Mouse (Mus musculus) embryonic facial prominence, embryonic 10.5 days (tissue): ENCODE measurements around the gene Vezt. TPM values are rescaled to one million over a fixed set of nuclear protein-coding genes. Genes with fewer than 3 reads are reported as not detected.

Source experiments
- DNase-seq: peaks from one replicate; pipeline ENCODE4 v3.0.0-alpha.2; 2017; ENCODE audit warnings: low spot score
- H3K27ac ChIP-seq: fragments of 300-500 bp; sonication (generic); replicated peaks from 2 replicates; pipeline ENCODE4 v1.5.1; 2016; ENCODE audit warnings: mild to moderate bottlenecking
- H3K27me3 ChIP-seq: fragments of 300-500 bp; sonication (generic); replicated peaks from 2 replicates; pipeline ENCODE4 v1.6.1; 2016; ENCODE audit warnings: low read depth, mild to moderate bottlenecking; ENCODE audit not compliant: poor library complexity, severe bottlenecking
- H3K36me3 ChIP-seq: fragments of 300-500 bp; sonication (generic); replicated peaks from 2 replicates; pipeline ENCODE4 v1.6.1; 2016; ENCODE audit warnings: mild to moderate bottlenecking, moderate library complexity
- H3K4me1 ChIP-seq: fragments of 300-500 bp; sonication (generic); 2 replicates; pipeline ENCODE4 v1.6.1; 2016
- H3K4me3 ChIP-seq: fragments of 300-500 bp; sonication (generic); 2 replicates; pipeline ENCODE4 v1.5.1; 2016; ENCODE audit warnings: mild to moderate bottlenecking, moderate library complexity
- H3K9me3 ChIP-seq: fragments of 300-500 bp; sonication (generic); 2 replicates; pipeline ENCODE4 v1.6.1; 2016; ENCODE audit warnings: mild to moderate bottlenecking
- WGBS: fragments of 180-500 bp; shearing (Covaris S2); methylation state at CpG from one replicate; pipeline ENCODE4 v1.1.7; 2016; 5-methylcytosine and 5-hydroxymethylcytosine counted together
- microRNA counts: library from miRNA; unstranded; fragments of <30 nt; microRNA quantifications from one replicate; lab custom pipeline; 2017
- microRNA-seq: library from miRNA; unstranded; fragments of <30 nt; microRNA quantifications from one replicate; pipeline ENCODE4, GENCODE M21; 2017
- polyA plus RNA-seq: library from polyadenylated mRNA; unstranded; fragments of >200 nt; fragmentation: Nextera tagmentation; extraction: Ambion mirVana; gene quantifications from 2 replicates; pipeline ENCODE4 v1.2.1, GENCODE M21; 2016

The Vezt gene
- polyA plus RNA-seq, 1 experiment from 2014 or later, result 24.8 TPM

- H3K9me3 ChIP-seq, result no peaks in the 10 kb centered on the region
- H3K27ac ChIP-seq, result no peak within 1 kb of the TSS
- no peaks in the 10 kb centered on the region for H3K4me1 ChIP-seq
- no peaks in the 10 kb centered on the region for H3K27me3 ChIP-seq
- H3K4me3 ChIP-seq, result no peak within 1 kb of the TSS
- no peak for DNase-seq
- no peaks in the 10 kb centered on the region for H3K36me3 ChIP-seq
- 67% methylated on average over 7 of the region's 7 CpGs for WGBS
Observed at GRCm38 (mm10) chr10:93897043-93897646, 138.5 kb downstream of the Vezt start, which contains the start of gene Metap2. Metap2 (minus strand) TSS chr10:93897093.

DNA sequence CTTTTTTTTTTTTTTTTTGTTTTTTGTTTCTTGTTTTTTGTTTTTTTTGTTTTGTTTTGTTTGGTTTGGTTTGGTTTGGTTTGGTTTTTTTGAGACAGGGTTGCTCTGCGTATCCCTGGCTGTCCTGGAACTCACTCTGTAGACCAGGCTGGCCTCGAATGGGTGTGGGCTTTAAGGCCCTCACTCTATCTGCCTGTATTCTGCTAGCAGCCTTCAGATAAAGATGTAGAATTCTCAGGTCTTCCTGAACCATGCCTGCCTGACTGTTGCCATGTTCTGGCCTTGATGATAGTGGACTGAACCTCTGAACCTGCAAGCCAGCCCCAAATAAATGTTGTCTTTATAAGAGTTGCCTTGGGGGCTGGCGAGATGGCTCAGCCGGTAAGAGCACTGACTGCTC, 143.1 kb downstream of the Vezt start:
- Histone ChIP-seq H3K36me3 (no peaks in the 10 kb centered on the region), H3K27ac (no peak overlapping the region), H3K4me1 (peaks cover 16% of the 10 kb centered on the region), H3K9me3 (no peaks in the 10 kb centered on the region), H3K4me3 (no peak overlapping the region), H3K27me3 (no peaks in the 10 kb centered on the region)
- DNase-seq, result no peak
- WGBS, result 87% methylated on average over 4 of the region's 4 CpGs

DNA sequence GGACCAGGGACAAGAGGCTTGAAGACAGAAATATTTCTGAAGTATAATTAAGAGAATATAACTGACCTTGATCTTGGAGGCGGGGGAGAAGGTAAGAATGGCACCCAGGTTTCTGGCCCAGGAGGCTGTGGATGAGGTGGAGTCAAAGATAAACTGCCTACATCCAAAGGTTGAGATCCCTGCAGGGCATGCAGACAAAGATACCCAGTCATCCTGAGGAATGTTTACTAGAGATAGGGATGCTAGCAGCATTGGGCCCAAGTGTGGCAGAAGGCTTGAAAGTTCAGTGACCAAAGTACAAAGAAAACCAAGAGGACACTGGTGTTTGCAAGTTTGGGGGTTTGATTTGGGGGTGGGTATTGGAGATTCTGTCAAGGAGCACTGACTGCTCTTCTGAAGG, 144.6 kb downstream of the Vezt start:
- DNase-seq, result no peak
- 83% methylated on average over 1 of the region's 1 CpGs for WGBS

DNA sequence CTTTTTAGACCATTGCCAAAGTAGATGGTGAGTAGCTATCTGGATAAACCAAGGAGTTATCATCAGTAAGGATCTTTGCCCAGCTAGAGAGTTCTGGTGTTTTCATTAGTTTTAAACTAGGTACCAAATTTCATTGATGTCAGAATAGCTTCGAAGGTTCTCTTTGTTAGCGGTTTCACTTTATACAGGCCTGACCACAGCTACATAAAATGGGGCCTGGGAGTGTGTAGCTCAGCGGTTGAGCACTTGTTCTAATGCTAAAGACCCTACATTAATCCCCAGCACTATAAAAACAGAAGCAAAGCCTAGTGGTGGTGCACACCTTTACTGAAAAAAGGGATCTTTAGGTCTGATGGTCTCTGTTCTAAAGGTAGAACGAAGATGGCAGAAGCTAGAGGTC, 145.1 kb downstream of the Vezt start:
- Histone ChIP-seq H3K36me3 (peaks cover 16% of the 10 kb centered on the region), H3K9me3 (no peaks in the 10 kb centered on the region), H3K27ac (no peak overlapping the region), H3K4me1 (peaks cover 16% of the 10 kb centered on the region), H3K4me3 (peak overlapping the region; percentile 98), H3K27me3 (no peaks in the 10 kb centered on the region)
- no peak for DNase-seq
- WGBS, result 63% methylated on average over 4 of the region's 4 CpGs

More for the DNA sequence above, 144.6 kb downstream of the Vezt start:
- Histone ChIP-seq H3K27ac (no peak overlapping the region), H3K27me3 (no peaks in the 10 kb centered on the region), H3K4me3 (no peak overlapping the region), H3K9me3 (no peaks in the 10 kb centered on the region), H3K4me1 (peaks cover 16% of the 10 kb centered on the region), H3K36me3 (peaks cover 11% of the 10 kb centered on the region)

DNA sequence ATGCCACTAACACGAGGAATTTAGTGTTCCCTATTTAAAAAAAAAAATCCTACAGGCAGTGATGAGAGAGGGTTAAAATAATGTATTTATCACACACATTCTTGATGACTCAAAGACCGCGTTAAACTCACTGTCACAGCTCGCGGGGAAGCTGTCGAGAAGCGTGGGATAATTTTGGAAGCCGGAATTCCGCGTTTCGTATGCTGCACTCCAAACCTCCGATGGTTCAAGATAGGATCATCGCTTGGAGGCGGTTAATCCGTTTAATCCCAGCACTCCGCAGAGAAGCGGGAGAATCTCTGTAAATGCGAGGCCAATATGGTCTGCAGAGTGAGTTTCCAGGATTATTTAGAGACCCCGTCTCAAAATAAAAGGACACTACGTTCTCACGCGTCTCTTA, 145.6 kb downstream of the Vezt start:
- no peak for DNase-seq
- Histone ChIP-seq H3K36me3 (peaks cover 22% of the 10 kb centered on the region), H3K4me1 (peaks cover 16% of the 10 kb centered on the region), H3K27ac (peak overlapping the region; percentile 95), H3K9me3 (no peaks in the 10 kb centered on the region), H3K27me3 (no peaks in the 10 kb centered on the region), H3K4me3 (peak overlapping the region; percentile 98)
- under 1% methylated on average over 22 of the region's 22 CpGs for WGBS

- peak overlapping the region; percentile 95 for H3K27ac ChIP-seq
- H3K9me3 ChIP-seq, result no peaks in the 10 kb centered on the region
- H3K36me3 ChIP-seq, result peaks cover 26% of the 10 kb centered on the region
- peak; percentile 92 for DNase-seq
- peaks cover 16% of the 10 kb centered on the region for H3K4me1 ChIP-seq
- peak overlapping the region; percentile 98 for H3K4me3 ChIP-seq
- H3K27me3 ChIP-seq, result no peaks in the 10 kb centered on the region
- under 1% methylated on average over 30 of the region's 30 CpGs for WGBS
Observed at GRCm38 (mm10) chr10:93889579-93889950, 146.1 kb downstream of the Vezt start.

MicroRNAs encoded within 50 kb of the gene (microRNA counts, 519-probe panel; counts per million panel counts)
- microRNA mmu-miR-331-3p (lab: Ali Mortazavi, UCI) (4,191 counts per million, percentile 79 among the panel's probes with 10 or more counts), microRNA mmu-miR-331-5p (lab: Ali Mortazavi, UCI) (188 counts per million, percentile 57 among the panel's probes with 10 or more counts)

Small RNA genes within 50 kb of the gene (microRNA-seq; reads per million reads assigned to microRNA genes)
- 156 reads per million, percentile 53 among the genes with 10 or more reads in this experiment for gene Mir331

Other genes starting within 250 kb of the Vezt start
- gene Usp44, start 204.3 kb downstream of the Vezt start, polyA plus RNA-seq, result 6.6 and 7.7 TPM in 2 replicates
- gene Metap2, start 138.7 kb downstream of the Vezt start, polyA plus RNA-seq, result 243 and 251 TPM in 2 replicates
- 4.0 and 4.5 TPM in 2 replicates for gene Fgd6, start 184 bp upstream of the Vezt start, polyA plus RNA-seq
- gene Nr2c1, start 112.2 kb upstream of the Vezt start, polyA plus RNA-seq, result 12.1 and 12.8 TPM in 2 replicates
- gene Ndufa12, start 162.9 kb upstream of the Vezt start, polyA plus RNA-seq, result 539 and 546 TPM in 2 replicates